Mouse (Mus musculus) MN1 (cell line): ENCODE measurements at regions not wholly inside any gene's neighbourhood (a gene's known extent, or its start where the extent isn't known, plus 50 kb on each side); places are given as distances from the start of the nearest gene placed in this dataset.

Experiments used
- DNase-seq: peaks from one replicate; pipeline ENCODE4 v3.0.0-alpha.2; 2016; ENCODE audit warnings: low spot score

DNA sequence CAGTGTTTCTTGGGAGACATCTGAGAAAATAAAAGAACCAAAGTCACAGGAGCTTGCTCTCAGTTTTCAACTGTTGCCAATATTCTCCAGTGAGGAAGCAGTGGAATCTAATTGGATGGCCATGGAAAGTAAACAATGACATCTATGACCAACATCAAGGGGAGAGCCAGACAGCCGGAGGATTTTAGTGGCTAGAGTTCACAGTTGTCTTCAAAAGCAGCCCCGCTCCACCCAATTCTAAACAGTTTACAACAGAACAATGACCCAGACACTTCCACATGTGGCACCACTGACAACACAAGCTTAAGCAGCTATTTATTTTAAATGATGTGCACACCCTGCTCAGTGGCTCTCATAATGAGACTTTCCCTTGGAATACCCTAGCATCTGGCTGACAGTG is 317.5 kb upstream of the Isx start:
- no peak for DNase-seq

DNA sequence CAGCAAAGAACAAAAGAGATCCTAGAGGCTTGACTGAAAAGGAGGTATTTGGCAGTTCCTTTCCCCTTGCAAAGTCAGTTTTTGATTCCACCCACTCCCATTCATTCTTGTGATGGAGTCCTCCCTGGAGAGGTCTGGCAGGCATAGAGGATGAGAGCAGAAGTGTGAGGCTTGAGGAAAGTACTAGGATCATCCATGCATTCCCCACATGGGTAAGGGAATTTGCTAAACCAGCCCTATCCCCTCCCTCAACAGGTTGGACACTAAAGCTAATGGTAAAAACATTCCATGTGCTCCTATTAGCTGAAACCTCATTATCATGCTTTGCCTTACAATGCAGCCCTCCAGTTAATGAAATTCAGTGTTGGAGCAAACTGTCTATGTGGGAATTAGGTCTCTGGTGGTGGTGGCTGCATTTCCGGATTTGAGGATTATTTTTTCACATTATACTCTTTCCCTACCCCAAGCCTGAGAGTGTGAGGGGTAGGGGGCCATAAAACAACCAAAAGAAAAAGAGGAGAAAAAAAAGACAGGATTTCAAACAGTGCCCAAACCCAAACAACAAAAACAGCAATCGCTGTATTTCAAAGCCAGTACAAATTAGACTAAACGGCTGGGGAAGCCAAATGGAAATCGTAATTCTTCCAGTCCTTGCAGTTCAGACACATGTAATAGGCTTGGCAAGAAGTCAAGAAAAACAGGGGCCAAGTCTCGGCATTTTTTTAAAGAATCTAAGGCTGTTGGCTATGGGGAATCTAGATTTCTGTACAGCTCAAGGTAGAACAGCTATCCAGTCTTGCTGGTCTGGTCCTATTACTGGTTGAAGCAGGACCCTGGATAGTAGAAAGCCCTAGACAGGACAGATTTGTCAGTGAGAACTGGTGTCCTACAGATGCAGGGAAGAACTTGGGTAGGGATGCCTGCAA is 315.2 kb upstream of the Isx start:
- DNase-seq, result peak; percentile 65

DNA sequence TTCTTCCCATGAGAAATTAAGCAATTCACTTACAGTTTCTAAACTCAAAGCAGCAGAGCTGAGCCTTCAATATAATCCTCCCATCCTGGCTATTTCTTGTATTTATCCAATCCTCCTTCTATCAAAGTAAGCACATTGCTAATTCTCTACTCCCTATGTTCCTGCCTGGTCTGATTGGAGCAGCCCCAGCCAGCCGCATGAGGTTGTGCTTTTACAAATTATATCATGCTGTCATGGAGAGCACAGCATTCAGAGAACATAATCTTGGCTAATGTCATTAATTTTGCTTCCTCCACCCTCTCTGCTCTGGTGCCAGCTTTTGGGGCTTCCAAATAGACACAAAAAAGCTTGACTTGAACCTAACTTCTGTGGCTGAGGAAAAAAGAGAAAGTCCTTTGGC is 311.9 kb upstream of the Isx start:
- DNase-seq, result no peak
